Mouse (Mus musculus) urinary bladder, adult 18-20 months (tissue): ENCODE results near the gene Zranb3.
"Not testable (repeated sequence)": the region's sequence is repeated elsewhere in the genome, so short reads cannot be mapped to it uniquely, and the experiment has no call there.

ENCODE experiments used
- DNase-seq, 2 experiments: peaks; one replicate each; pipeline ENCODE4 v3.0.0; 2022; ENCODE audit warnings: low spot score in 2 of 2, mixed read lengths in 2 of 2

Gene Zranb3

DNA sequence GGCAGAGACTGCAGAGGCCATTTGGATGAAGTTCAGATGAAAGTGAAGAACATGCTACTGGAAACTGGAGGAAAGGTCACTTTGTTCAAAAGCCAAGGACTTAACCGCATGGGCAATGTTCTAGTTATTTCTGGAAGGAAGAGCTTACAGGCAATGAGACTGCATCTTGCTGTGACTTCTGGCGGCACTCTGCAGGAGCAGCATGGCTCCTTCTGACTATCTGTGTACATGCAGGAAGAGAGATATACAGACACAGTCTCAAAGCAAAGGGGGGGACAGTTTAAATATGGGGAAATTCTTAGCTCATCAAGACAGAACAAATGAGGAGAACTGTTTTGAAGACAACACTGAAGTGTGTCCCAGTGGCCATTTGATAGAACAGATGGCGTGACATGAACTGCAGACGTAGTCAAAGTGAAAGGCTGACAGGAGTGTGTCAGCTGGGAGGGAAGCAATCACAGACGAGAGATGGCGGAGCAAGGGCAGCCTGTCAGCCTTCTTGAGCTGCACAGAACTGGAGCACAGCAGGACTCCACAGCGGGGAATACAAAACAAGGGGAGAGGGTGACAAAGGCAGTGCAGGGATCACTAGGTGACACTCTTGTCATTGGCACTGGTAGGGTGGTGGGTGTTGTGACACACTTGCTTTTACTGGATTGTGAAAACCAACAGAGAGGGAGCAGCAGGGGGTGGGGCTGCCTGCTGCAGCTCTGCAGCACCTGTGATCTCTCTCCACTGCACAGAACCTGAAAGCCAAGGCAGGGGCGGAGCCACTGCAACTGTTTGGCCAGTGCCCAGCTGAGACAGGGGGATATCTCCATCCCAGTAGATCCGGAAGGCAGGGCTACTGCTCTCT lies 112.7 kb downstream of the Zranb3 start:
- no peak for DNase-seq

- DNase-seq = no peak
Measured at GRCm38 (mm10) chr1:127989387-127989786, 113.5 kb downstream of the Zranb3 start.

DNA sequence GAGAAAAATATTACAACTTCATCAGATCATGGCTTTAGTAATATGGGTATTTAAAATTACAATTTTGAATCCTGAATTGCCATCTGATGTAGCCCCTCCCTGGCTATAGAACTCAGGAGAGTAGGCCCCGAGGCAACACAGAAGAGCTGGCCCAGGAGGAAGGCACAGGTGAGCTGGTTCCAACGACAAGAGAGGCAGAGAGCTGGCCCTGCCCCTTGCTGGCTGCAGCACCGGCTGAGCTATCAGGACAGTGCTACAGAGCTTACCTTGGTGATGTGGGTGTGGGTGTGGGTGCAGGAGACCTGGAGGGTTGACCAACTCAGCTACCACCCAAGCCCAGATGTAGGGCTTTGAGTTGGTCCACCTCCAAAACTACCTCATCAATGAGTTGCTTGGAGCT lies 114.6 kb downstream of the Zranb3 start:
- no peak for DNase-seq

DNA sequence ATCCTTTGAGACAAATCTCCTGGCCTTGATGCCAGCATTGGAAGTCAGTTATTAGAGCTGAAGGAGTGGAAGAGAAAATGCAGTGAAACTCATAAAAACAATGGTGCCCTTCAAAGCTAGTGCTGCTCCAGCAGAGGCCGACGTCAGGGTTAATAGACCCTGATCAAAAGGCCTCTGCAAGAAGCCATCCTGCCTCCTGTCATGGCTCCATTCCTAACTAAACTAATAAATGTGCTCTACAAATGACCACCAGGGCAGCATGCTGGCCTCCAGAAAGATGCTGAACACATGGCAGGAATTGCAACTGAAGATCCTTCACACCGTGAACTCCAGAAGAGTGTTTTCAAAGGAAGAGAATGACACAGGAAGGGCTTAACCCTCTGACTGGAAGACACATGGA lies 117.5 kb downstream of the Zranb3 start:
- no peak for DNase-seq

DNA sequence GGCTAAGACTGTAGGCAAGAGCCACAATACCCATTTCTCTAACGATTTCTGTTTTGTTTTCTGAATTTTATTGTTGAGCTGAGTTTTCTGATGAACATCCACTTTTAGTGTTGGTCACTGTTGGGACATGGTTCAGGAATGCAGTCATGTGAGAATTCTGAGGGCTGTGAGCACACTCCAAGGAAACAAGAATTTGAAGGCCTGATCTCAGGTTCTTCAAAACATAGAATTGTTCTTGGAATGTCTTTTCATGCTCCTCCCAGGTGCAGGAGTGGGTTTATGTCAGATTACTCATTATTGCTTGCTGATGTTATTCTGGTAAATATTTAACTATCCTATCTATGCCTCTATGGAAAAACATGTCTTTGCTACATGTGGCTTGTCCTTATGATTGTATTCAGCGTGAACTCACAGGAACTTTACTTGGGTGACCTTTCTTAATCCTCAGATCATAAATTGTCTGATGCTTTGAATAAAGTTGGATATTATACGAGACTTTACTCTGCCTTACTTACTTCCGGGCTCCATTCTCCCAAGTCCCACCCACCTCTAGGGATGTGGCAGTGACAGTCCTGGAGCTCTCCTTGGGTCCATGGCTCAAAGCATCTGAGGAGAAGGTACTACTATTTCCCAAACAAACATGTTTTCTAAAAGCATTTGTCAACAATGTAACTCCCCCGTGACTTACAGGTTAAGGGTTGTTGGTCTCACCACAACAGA lies 119.4 kb downstream of the Zranb3 start:
- no peak for DNase-seq

GRCm38 (mm10) chr1:127982268-127982667 lies 120.6 kb downstream of the Zranb3 start:
- no peak for DNase-seq

DNA sequence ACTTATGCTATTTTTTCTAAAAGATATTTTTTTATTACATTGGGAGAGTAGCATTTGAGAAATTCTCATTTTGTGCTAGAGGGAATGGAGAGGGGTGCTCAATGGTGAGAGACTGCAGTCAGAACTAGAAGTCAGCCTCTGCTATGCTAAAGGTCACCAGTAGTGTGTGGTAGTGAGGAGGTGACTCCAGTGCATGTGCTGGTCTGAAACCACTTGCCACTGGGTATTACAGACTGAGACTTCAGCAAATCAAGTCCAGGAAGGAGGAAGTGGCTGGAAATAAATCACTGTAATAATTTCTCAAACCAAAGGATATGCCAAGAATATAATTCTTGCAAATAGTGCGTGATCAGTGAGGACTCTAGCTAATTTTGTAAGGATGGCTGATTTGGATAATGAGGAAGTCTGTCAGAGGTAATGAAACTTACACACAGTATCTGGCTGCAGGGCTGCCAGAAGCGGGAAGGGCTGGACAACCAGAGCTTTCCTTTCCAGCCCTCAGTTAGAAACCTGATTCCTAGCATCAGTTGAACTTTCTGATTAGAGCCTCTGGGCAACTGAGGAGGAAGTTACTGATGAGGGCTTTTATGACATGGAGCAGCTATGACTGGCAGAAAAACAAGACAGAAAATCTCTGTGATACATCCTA lies 121.8 kb downstream of the Zranb3 start:
- DNase-seq = no peak

DNA sequence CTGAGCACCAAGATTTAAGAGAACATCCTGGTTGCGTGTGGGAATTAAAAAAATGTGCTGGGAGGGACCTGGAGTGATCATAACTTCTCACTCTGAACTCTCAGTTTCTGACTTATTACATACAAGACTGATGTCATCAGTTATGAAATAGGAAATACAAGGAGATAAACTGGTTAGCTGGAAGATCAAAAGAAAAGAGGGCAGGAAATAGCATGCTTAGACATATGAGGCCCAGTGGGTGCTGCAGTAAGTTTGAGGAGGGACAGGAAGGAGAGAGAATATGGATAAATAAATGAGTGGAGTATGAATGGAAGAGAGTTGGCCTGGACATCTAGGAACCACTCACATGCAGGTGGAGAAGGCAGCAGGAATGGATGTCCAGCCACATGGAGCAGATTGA lies 124.7 kb downstream of the Zranb3 start:
- no peak for DNase-seq

GRCm38 (mm10) chr1:127976106-127976505 lies 126.7 kb downstream of the Zranb3 start:
- no peak for DNase-seq

- no peak for DNase-seq
Measured at GRCm38 (mm10) chr1:127975676-127976075, 127.2 kb downstream of the Zranb3 start.

- no peak for DNase-seq
Measured at GRCm38 (mm10) chr1:127974082-127974481, 128.8 kb downstream of the Zranb3 start.

GRCm38 (mm10) chr1:127970870-127971269 lies 132.0 kb downstream of the Zranb3 start:
- no peak for DNase-seq

DNA sequence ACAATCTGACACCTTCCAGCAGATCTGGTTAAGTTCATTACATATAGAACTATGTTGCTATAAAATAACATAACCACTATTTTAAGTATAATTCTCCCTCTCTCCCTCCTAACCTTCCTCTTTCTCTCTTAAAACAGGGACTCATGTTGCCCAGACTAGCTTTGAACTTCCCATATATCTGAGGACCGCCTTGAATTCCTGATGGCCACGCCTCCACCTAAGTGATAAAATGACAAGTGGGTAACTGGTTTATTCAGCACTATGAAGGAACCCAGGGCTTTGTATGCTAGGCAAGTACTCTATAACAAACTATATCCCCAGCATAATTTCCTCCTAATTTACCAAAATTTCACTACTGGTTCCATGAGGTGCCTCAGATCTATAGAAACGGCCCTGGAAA lies 139.5 kb downstream of the Zranb3 start:
- no peak for DNase-seq

GRCm38 (mm10) chr1:127961140-127961539 lies 141.7 kb downstream of the Zranb3 start:
- no peak for DNase-seq

GRCm38 (mm10) chr1:127959312-127959718 lies 143.5 kb downstream of the Zranb3 start:
- DNase-seq = no peak

- DNase-seq = no peak
Measured at GRCm38 (mm10) chr1:127958801-127959200, 144.0 kb downstream of the Zranb3 start.

DNA sequence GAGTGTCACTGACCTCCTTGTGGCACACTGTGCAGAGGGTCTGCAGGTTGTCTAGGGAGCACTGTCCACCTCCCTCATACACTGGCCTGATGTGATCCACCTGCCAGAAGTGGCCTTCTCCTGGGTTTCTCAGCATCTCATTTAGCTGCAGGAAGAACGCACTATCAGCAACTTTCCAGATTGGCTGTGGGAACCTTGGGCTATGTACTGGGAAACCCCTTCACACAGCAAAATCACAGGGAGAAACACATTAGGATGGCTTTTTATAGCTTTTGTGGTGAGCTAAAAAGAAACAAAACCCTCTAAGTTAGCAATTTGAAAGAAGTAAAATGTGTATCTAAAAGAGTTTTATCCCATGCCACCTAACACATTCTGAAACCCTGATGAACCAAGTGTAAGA lies 146.3 kb downstream of the Zranb3 start:
- DNase-seq = no peak

DNA sequence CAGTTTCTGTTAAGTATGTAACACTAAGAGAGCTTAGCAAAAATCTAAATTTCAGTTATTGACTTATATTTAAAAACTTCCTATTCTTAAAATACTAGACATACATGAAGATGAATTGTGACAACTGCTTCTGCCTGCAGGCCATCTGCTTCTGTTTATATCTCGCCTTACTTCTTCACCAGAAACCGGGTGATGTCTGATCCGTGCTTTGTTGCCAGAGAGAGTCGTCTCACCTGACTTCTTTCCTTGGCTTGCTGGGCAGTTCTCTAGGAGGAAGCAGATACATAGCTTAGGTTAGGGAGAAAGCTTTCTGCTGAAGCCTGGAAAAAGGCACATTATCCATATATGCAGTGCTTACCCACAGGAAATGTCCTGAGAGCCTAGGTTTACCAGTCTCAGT lies 148.0 kb downstream of the Zranb3 start:
- no peak for DNase-seq

DNA sequence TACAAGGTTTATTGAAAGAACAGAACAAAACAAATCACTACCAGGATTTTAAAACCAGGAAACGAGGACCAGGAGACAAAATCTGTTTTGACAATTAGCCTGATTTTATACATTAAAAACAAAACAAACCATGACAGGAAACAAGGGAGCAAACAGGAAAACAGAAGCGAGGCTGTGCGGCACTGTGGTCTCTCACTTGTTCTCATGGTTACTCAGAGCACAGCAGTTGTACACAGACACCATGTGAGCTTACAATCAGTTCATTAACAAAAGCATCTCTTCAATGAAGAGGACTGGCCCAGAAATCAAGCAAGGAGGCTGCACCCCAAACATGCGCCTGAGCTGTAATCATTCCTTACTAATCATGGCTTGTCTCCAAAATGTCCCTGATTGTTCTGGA lies 148.6 kb downstream of the Zranb3 start:
- DNase-seq = not testable (repeated sequence)

DNA sequence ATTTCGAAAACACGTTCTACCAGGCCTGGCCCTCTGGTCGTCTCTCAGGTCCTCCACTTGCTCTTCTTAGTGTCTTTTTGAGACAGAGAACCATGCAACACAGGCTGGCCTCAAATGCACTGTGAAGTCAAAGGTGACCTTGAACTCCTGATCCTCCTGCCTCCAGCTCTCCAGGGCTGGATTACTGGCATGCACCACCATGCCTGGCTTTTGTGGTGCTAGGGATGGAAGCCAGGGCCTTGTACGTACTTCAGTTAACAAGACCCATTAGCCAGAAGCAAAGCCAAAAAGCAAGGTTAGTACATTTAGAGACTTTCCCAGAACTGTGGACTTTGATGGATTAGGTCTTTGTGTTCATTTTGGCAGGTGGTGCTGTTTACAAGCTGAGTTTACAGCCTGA lies 150.6 kb downstream of the Zranb3 start:
- no peak for DNase-seq

DNA sequence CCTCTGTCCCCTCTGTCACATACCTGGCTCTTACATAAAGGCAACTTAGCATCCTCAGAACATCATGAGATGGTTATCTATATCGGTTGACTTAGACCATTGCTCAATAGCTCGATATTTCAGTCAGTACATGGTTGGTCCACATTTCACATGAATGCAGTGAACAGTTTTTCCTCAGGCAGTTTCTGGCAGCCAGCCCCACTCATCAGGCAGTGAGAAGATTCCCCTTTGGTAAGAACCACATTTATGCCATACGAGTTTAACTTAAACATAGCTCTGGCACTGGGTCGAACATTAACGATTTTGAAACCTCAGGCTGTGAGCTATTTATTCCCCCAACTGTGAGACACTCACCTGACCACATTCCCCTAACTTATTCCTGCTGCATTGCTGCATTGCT lies 154.1 kb downstream of the Zranb3 start:
- no peak for DNase-seq

DNA sequence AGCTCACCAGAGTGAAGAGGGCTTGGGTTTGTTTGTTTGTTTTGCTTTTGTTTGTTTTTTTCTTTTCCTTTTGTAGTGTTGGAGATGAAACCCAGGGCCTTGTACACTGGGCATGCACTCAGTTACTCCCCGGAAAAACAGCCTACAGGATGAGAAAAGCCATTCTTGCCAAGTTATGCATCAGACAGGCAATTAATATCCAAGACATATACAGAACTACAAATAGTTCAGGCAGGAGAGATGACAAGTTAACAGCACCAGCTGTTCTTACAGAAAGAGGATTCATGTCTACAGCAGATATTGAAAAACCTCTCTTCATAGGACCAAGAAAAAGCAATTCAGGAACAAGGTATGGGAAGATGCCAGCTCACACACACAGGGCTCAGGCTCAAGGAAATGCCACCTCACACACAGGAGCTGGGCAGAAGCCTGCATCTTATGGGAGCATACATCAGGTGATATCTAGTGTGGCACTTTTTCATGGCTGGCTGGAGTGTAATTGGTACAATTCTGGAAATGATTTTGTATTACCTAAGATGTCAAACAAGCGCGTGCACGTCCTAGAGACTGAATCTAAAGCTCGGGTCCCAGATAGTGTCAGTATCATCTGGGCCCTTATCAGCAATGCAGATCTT lies 156.1 kb downstream of the Zranb3 start:
- DNase-seq = no peak
